Mouse (Mus musculus) heart, postnatal 0 days (tissue): ENCODE data around the gene Card11.

Source experiments
- CTCF ChIP-seq: IDR thresholded peaks from 2 replicates; pipeline ENCODE4 v1.5.1; 2016; ENCODE audit warnings: antibody characterized with exemption, control low read depth, low read depth
- EP300 ChIP-seq: IDR thresholded peaks from 2 replicates; pipeline ENCODE4 v1.6.1; 2016; ENCODE audit warnings: antibody characterized with exemption, low read depth

DNA sequence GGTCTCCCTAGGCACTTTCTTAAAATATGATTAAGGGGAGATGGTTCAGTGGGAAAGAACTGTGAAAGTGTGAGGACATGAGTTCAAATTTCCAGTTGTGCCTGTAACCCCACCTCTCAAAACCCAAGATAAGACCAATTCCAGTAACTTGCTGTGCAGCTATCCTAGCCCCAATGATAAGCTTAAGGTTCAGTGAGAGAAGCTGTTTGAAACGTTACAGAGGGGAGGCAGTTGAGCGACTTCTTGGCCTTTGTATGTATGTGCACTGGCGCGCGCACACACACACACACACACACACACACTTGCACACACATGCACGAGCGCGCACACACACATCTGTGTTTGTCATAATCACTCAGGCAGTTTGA is 169.3 kb downstream of the Card11 start:
- no peak for TF ChIP-seq EP300
- no peak for TF ChIP-seq CTCF
